Mouse (Mus musculus) bone marrow, adult 2 months (tissue): ENCODE results near the gene Adm2.

Experiments used
- CTCF ChIP-seq: fragments of 200-500 bp; IDR thresholded peaks from 2 replicates; pipeline ENCODE4 v1.5.1; 2011; ENCODE audit warnings: low read length, control low read depth; ENCODE audit not compliant: control insufficient read depth, insufficient read depth
- POLR2A ChIP-seq: fragments of 200-500 bp; IDR thresholded peaks from 2 replicates; pipeline ENCODE4 v1.6.1; 2011; ENCODE audit warnings: low read depth, mild to moderate bottlenecking, control low read depth, low read length, borderline replicate concordance; ENCODE audit not compliant: control insufficient read depth

- no peak for TF ChIP-seq POLR2A
- TF ChIP-seq CTCF, result no peak
Measured at GRCm38 (mm10) chr15:89341678-89342077, 19.2 kb downstream of the Adm2 start.
